Mouse (Mus musculus) embryonic fibroblast, embryonic 13.5 days (primary cell): Measurements from ENCODE around the gene Larp7.

Source experiments
- CTCF ChIP-seq: IDR thresholded peaks from 2 replicates; pipeline ENCODE4 v1.5.1; 2011; ENCODE audit warnings: mild to moderate bottlenecking, control low read depth, low read length, moderate library complexity, borderline replicate concordance; ENCODE audit not compliant: insufficient read depth
- POLR2A ChIP-seq: IDR thresholded peaks from 2 replicates; pipeline ENCODE4 v1.6.1; 2011; ENCODE audit warnings: low read depth, mild to moderate bottlenecking, control low read depth, low read length, moderate library complexity

- TF ChIP-seq POLR2A (no peak), CTCF (no peak)
Measured at GRCm38 (mm10) chr3:127530293-127530692, 22.9 kb downstream of the Larp7 start.
